Mouse (Mus musculus) embryonic facial prominence, embryonic 13.5 days (tissue): ENCODE data around the gene L2hgdh. TPM values are rescaled to one million over a fixed set of nuclear protein-coding genes. Genes with fewer than 3 reads are reported as not detected.
A peak's percentile ranks its signal among the peaks of the same experiment; 100 is the strongest.

Experiments used
- ATAC-seq: fragments of 200-750 bp; cut with Nextera tagmentation; 2 replicates; pipeline ENCODE4 v1.8.0; 2017; ENCODE audit warnings: low read depth; ENCODE audit not compliant: insufficient number of reproducible peaks, insufficient read depth, low FRiP score, low TSS enrichment
- H3K27ac ChIP-seq: fragments of 300-500 bp; sonication (generic); 2 replicates; pipeline ENCODE4 v1.5.1; 2015; ENCODE audit warnings: moderate library complexity, mild to moderate bottlenecking, inconsistent platforms
- H3K27me3 ChIP-seq: fragments of 300-500 bp; sonication (generic); 2 replicates; pipeline ENCODE4 v1.6.1; 2015; ENCODE audit warnings: mild to moderate bottlenecking, inconsistent platforms
- H3K36me3 ChIP-seq: fragments of 300-500 bp; sonication (generic); 2 replicates; pipeline ENCODE4 v1.6.1; 2015; ENCODE audit warnings: mild to moderate bottlenecking, inconsistent platforms
- H3K4me1 ChIP-seq: fragments of 300-500 bp; sonication (generic); 2 replicates; pipeline ENCODE4 v1.6.1; 2015; ENCODE audit warnings: inconsistent platforms
- H3K4me2 ChIP-seq: fragments of 300-500 bp; sonication (generic); 2 replicates; pipeline ENCODE4 v1.6.1; 2015; ENCODE audit warnings: moderate library complexity, mild to moderate bottlenecking, inconsistent platforms
- H3K4me3 ChIP-seq: fragments of 300-500 bp; sonication (generic); 2 replicates; pipeline ENCODE4 v1.5.1; 2015; ENCODE audit warnings: mild to moderate bottlenecking, inconsistent platforms
- H3K9ac ChIP-seq: fragments of 300-500 bp; sonication (generic); 2 replicates; pipeline ENCODE4 v1.6.1; 2015; ENCODE audit warnings: mild to moderate bottlenecking, inconsistent platforms
- H3K9me3 ChIP-seq: fragments of 300-500 bp; sonication (generic); 2 replicates; pipeline ENCODE4 v1.6.1; 2016; ENCODE audit warnings: inconsistent platforms
- WGBS: fragments of 180-500 bp; shearing (Covaris S2); methylation state at CpG from one replicate; pipeline ENCODE4 v1.1.7; 2015; ENCODE audit warnings: mixed read lengths; 5-methylcytosine and 5-hydroxymethylcytosine counted together
- polyA plus RNA-seq: library from polyadenylated mRNA; unstranded; fragments of >200 nt; fragmentation: Nextera tagmentation; extraction: Ambion mirVana; gene quantifications from 2 replicates; pipeline ENCODE4 v1.2.1, GENCODE M21; 2015

The L2hgdh gene
- polyA plus RNA-seq, 1 experiment from 2014 or later: 16.8 TPM

DNA sequence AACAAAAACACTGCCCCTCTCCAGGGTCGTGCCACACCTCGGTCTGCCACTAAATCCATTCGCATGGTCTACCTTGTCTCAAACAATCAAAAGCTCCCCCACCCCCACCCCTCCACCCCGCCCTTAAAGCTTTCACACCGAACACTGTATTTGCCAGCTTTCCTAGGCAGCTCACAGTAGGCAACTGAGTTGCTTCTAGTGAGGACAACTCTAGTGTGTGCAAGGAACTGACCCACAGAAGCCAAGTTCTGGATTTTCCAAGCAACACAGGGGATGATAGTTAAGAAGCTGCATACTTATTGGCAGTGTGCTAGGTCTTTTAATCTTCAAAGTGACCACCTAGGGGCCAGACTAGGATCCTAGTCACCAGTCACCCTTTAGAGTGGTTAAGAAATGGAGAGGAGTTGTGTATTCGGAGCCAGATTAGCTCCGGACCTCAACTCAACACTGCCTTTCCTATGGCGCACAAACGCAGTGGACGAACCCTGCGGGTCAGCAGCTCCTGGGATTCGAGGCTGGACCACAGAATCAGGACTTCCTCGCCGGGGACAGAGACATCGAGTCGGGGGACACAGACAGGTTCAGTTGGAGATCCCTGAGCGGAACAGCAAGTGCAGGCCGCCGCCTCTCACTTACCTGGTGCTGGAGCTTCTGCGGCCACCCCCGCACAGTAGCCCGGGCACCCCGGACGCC, 509 bp downstream of the L2hgdh start:
- Histone ChIP-seq H3K27me3 (no peaks in the 10 kb centered on the region), H3K36me3 (peaks cover 22% of the 10 kb centered on the region), H3K4me3 (peak overlapping the region; percentile 84), H3K4me1 (peaks cover 10% of the 10 kb centered on the region), H3K9me3 (peaks cover 7% of the 10 kb centered on the region), H3K9ac (peak overlapping the region; percentile 84), H3K27ac (peak overlapping the region; percentile 36; the same call in 1 of the 2 replicates), H3K4me2 (peak overlapping the region; percentile 93)
- peak; percentile 53; the same call in 1 of the 2 replicates for ATAC-seq
- WGBS: 2% methylated on average over 24 of the region's 24 CpGs

GRCm38 (mm10) chr12:69723376-69723775, 1.3 kb downstream of the L2hgdh start:
- WGBS: 60% methylated on average over 2 of the region's 2 CpGs
- Histone ChIP-seq H3K27me3 (no peaks in the 10 kb centered on the region), H3K27ac (no peak overlapping the region), H3K9ac (no peak overlapping the region), H3K4me2 (peak overlapping the region; percentile 93), H3K4me3 (peak overlapping the region; percentile 84), H3K36me3 (peaks cover 30% of the 10 kb centered on the region), H3K4me1 (peaks cover 10% of the 10 kb centered on the region), H3K9me3 (peaks cover 10% of the 10 kb centered on the region)
- no peak for ATAC-seq

DNA sequence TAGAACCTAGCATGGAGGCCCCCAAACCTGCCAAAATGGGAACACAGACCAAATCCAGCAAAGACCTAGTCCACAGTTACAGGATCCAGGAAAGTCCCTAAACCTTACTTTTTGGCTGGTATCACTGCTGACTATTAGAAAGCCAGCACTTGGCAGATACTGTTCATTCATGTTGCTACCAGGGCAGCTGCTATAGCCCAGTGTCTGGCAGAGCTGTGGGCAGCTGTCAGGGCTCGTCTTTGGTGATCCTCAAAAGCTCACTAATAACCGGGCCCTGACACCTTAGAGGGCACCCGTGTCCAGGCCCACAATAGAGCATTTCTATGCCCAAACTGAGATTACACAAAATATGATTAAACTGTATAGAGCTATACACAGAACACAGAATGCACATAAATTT, 1.8 kb downstream of the L2hgdh start:
- no peak overlapping the region for H3K4me3 ChIP-seq
- H3K4me2 ChIP-seq: no peak overlapping the region
- peaks cover 10% of the 10 kb centered on the region for H3K9me3 ChIP-seq
- H3K36me3 ChIP-seq: peaks cover 36% of the 10 kb centered on the region
- H3K27ac ChIP-seq: no peak overlapping the region
- no peaks in the 10 kb centered on the region for H3K27me3 ChIP-seq
- 0 out of 2 replicates have a peak overlapping the region, but pooled peaks have one; percentile 4 for H3K9ac ChIP-seq
- no peak for ATAC-seq
- H3K4me1 ChIP-seq: peaks cover 10% of the 10 kb centered on the region
- WGBS: 84% methylated on average over 3 of the region's 3 CpGs

DNA sequence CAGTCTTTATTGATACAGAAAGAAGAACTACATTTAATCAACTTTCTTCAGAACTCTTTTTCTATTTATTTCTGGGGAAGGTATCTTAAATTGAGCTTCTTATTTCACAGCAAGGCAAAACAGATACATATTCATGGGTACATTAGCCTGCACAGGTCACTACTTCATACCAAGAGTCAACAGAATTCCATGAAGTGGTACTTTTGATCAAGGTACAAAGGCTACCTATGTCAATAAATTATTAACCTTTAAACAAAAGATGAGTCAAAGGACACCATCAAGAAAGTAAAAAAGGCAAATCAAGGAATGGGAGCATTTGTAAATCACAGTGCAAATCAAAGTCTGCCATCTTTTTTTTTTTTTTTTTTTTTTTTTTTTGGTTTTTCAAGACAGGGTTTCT, 11.0 kb downstream of the L2hgdh start:
- Histone ChIP-seq H3K4me3 (no peak overlapping the region), H3K4me2 (no peak overlapping the region), H3K36me3 (peaks cover 36% of the 10 kb centered on the region), H3K27ac (no peak overlapping the region), H3K4me1 (no peaks in the 10 kb centered on the region), H3K9me3 (no peaks in the 10 kb centered on the region), H3K9ac (no peak overlapping the region), H3K27me3 (no peaks in the 10 kb centered on the region)
- no peak for ATAC-seq

- ATAC-seq: no peak
- Histone ChIP-seq H3K4me3 (no peak overlapping the region), H3K36me3 (peaks cover 33% of the 10 kb centered on the region), H3K9ac (no peak overlapping the region), H3K27ac (no peak overlapping the region), H3K4me2 (no peak overlapping the region), H3K4me1 (no peaks in the 10 kb centered on the region), H3K9me3 (no peaks in the 10 kb centered on the region), H3K27me3 (no peaks in the 10 kb centered on the region)
- WGBS: 87% methylated on average over 11 of the region's 11 CpGs
Measured at GRCm38 (mm10) chr12:69704799-69705458, 19.7 kb downstream of the L2hgdh start.

DNA sequence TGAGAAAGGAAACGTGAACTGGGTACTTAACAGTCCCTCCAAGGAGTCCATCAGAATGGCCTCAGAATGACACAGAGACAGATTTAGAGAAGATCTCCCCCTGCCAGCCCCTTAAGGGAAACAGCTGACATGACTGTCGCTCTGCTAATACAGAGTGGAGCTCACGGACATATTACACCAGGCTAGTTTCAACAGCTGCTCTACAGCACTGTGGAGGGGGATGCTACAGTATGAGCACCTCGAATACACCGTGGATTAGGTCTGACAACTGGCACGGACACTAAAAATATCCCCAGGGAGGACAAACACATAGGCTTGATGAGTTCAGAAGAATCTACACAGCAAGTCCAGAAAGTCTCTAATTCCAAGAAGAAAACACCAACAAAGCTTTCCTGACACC, 26.3 kb downstream of the L2hgdh start:
- Histone ChIP-seq H3K27ac (no peak overlapping the region), H3K4me3 (no peak overlapping the region), H3K4me1 (no peaks in the 10 kb centered on the region), H3K9me3 (no peaks in the 10 kb centered on the region), H3K36me3 (peaks cover 43% of the 10 kb centered on the region), H3K9ac (no peak overlapping the region), H3K4me2 (no peak overlapping the region), H3K27me3 (no peaks in the 10 kb centered on the region)
- no peak for ATAC-seq
- WGBS: 82% methylated on average over 6 of the region's 6 CpGs

- H3K9ac ChIP-seq: no peak overlapping the region
- H3K4me1 ChIP-seq: no peaks in the 10 kb centered on the region
- no peaks in the 10 kb centered on the region for H3K9me3 ChIP-seq
- no peak overlapping the region for H3K4me2 ChIP-seq
- H3K4me3 ChIP-seq: no peak overlapping the region
- no peak for ATAC-seq
- no peak overlapping the region for H3K27ac ChIP-seq
- no peaks in the 10 kb centered on the region for H3K27me3 ChIP-seq
- 75% methylated on average over 5 of the region's 5 CpGs for WGBS
- peaks cover 42% of the 10 kb centered on the region for H3K36me3 ChIP-seq
Measured at GRCm38 (mm10) chr12:69696746-69697145, 27.9 kb downstream of the L2hgdh start.

- no peak for ATAC-seq
- 74% methylated on average over 17 of the region's 17 CpGs for WGBS
- Histone ChIP-seq H3K27ac (no peak overlapping the region), H3K4me1 (no peaks in the 10 kb centered on the region), H3K27me3 (no peaks in the 10 kb centered on the region), H3K4me2 (no peak overlapping the region), H3K9ac (no peak overlapping the region), H3K36me3 (peaks cover 27% of the 10 kb centered on the region), H3K4me3 (no peak overlapping the region), H3K9me3 (no peaks in the 10 kb centered on the region)
Measured at GRCm38 (mm10) chr12:69693471-69693870, 31.2 kb downstream of the L2hgdh start.

DNA sequence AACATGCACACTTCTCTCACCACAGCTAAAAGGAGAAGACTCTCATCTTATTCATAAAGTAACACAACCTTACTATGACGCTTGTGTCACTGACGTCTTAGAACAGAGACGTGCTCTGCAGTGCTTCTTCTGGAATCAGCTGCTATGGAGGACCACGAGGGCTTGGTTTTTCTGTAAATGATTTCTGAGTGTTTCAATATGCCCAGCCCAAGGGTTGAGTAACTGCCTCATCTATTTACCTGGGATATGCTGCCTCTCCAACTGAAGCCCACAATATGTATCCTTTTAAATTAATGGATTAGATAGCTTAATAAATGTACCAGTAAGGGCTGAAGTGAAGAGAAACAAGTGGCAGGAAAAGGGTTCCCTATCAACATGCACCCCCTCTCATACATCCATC, 34.0 kb downstream of the L2hgdh start:
- no peak overlapping the region for H3K27ac ChIP-seq
- no peaks in the 10 kb centered on the region for H3K9me3 ChIP-seq
- no peaks in the 10 kb centered on the region for H3K4me1 ChIP-seq
- WGBS: 88% methylated on average over 4 of the region's 4 CpGs
- ATAC-seq: no peak
- no peak overlapping the region for H3K4me3 ChIP-seq
- no peak overlapping the region for H3K4me2 ChIP-seq
- peaks cover 23% of the 10 kb centered on the region; the same call in 1 of the 2 replicates for H3K36me3 ChIP-seq
- no peak overlapping the region for H3K9ac ChIP-seq
- no peaks in the 10 kb centered on the region for H3K27me3 ChIP-seq

DNA sequence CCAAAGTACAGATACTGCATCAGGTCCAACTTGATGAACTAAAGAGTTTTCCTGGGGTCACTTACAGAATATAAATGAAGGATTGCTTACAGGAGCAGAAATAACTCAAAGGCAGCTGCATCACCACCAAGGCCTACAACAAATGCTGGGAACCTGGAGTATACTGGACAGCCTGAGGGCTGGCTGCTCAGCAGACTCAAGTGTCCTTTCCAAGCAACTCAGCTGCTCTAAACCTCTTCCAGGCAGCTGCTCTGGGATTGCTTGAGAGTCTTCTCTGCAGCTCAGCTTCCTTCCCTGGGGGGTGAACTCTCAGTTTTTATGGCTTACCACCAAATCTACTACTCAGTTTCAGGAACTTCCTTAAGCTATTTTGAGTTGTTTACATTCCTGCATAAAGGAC, 35.6 kb downstream of the L2hgdh start:
- Histone ChIP-seq H3K36me3 (peaks cover 13% of the 10 kb centered on the region; the same call in 1 of the 2 replicates), H3K4me1 (no peaks in the 10 kb centered on the region), H3K4me2 (no peak overlapping the region), H3K4me3 (no peak overlapping the region), H3K27me3 (no peaks in the 10 kb centered on the region), H3K27ac (no peak overlapping the region), H3K9me3 (no peaks in the 10 kb centered on the region), H3K9ac (no peak overlapping the region)
- no peak for ATAC-seq

DNA sequence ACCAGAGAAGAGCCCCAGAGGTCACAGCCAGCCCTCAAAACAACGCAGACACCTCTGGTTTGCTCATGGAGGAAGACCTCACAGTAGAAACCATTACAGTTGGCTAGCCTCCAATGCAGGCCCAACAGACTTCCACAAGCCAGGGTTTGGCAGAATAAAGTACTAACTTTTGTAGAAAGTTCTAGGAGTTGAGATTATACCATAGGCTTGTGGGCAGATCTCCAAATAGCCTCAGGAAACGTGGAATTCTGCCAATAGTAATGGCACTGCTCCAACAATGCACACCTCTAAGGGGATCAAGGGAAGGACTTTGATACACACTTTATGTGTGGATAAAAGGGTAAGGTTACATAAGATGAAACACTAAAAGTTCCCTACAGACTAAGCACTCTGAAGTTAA, 36.3 kb downstream of the L2hgdh start:
- peaks cover 8% of the 10 kb centered on the region; the same call in 1 of the 2 replicates for H3K36me3 ChIP-seq
- H3K9ac ChIP-seq: no peak overlapping the region
- WGBS: 62% methylated on average over 2 of the region's 2 CpGs
- H3K27ac ChIP-seq: peak overlapping the region; percentile 57; the same call in 1 of the 2 replicates
- H3K27me3 ChIP-seq: no peaks in the 10 kb centered on the region
- ATAC-seq: peak; percentile 81
- no peaks in the 10 kb centered on the region for H3K9me3 ChIP-seq
- no peaks in the 10 kb centered on the region for H3K4me1 ChIP-seq
- no peak overlapping the region for H3K4me3 ChIP-seq
- H3K4me2 ChIP-seq: no peak overlapping the region

DNA sequence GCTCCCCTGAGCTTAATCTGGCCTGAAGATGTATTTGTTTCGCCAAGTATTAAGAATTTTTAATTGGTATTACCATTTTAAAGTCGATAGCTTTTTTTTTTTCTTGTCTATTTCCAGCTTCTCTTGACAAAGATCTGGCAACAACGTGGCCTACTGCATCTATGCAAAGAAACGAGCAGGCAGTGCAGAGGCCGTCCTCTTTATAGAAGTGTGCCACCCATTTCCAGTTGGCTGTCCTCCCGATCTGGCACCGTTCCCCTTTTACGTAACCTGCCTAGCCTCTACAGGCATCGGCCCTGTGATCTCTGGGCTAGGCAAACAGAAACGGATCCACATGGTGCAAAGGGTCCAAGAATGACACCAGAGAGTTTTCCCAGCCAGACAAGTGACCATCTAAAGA, 41.1 kb downstream of the L2hgdh start:
- no peak for ATAC-seq
- Histone ChIP-seq H3K9ac (no peak overlapping the region), H3K4me1 (peaks cover 9% of the 10 kb centered on the region), H3K36me3 (no peaks in the 10 kb centered on the region), H3K4me2 (no peak overlapping the region), H3K27me3 (no peaks in the 10 kb centered on the region), H3K9me3 (no peaks in the 10 kb centered on the region), H3K4me3 (no peak overlapping the region), H3K27ac (no peak overlapping the region)
- WGBS: 57% methylated on average over 10 of the region's 10 CpGs
